Mouse (Mus musculus): Measurements from ENCODE around the gene Nip7.
"Not testable (repeated sequence)": the region's sequence is repeated elsewhere in the genome, so short reads cannot be mapped to it uniquely, and the experiment has no call there.

Nip7 gene

GRCm38 (mm10) chr8:107056076-107056972 lies at the start of gene Nip7, which contains the start of gene Cog8:
Gene Nip7, plus strand, starts transcription at chr8:107056877.
Gene Cog8, minus strand, starts transcription at chr8:107056689.
- in situ Hi-C loops (cut with MboI, MseI): no loop called here

GRCm38 (mm10) chr8:107007795-107008194 lies 48.9 kb upstream of the Nip7 start:
- in situ Hi-C loops (cut with MboI, MseI): loop anchor here (25.0 kb wide), 1 partner anchor 295 kb away; no protein-coding TSS in a partner anchor

- in situ Hi-C loops (cut with MboI, MseI): loop anchor here (25.0 kb wide), 1 partner anchor 300 kb away; no protein-coding TSS in a partner anchor
These were observed 44.0 kb upstream of the Nip7 start for GRCm38 (mm10) chr8:107012666-107013065.

GRCm38 (mm10) chr8:107014915-107015314 lies 41.8 kb upstream of the Nip7 start:
- in situ Hi-C loops (cut with MboI, MseI): loop anchor here (25.0 kb wide), 1 partner anchor 303 kb away; no protein-coding TSS in a partner anchor

GRCm38 (mm10) chr8:107023479-107023878 lies 33.2 kb upstream of the Nip7 start:
- in situ Hi-C loops (cut with MboI, MseI): loop anchor here (25.0 kb wide), 1 partner anchor 311 kb away; no protein-coding TSS in a partner anchor

- in situ Hi-C loops (cut with MboI, MseI): no loop called here
These were observed 27.4 kb upstream of the Nip7 start for GRCm38 (mm10) chr8:107029310-107029709.

- in situ Hi-C loops (cut with MboI, MseI): no loop called here
These were observed 26.6 kb upstream of the Nip7 start for GRCm38 (mm10) chr8:107030058-107030457.

- in situ Hi-C loops (cut with MboI, MseI): no loop called here
These were observed 25.8 kb upstream of the Nip7 start, which contains the start of gene Vps4a for GRCm38 (mm10) chr8:107030650-107031576. Gene Vps4a, plus strand, starts transcription at chr8:107031222.

- in situ Hi-C loops (cut with MboI, MseI): no loop called here
These were observed 25.0 kb upstream of the Nip7 start for GRCm38 (mm10) chr8:107031577-107032090.

GRCm38 (mm10) chr8:107033609-107034008 lies 23.1 kb upstream of the Nip7 start:
- in situ Hi-C loops (cut with MboI, MseI): not testable (repeated sequence)

- in situ Hi-C loops (cut with MboI, MseI): no loop called here
These were observed 21.0 kb upstream of the Nip7 start for GRCm38 (mm10) chr8:107035641-107036040.

- in situ Hi-C loops (cut with MboI, MseI): no loop called here
These were observed 20.1 kb upstream of the Nip7 start for GRCm38 (mm10) chr8:107036626-107037025.

GRCm38 (mm10) chr8:107040632-107041031 lies 16.0 kb upstream of the Nip7 start:
- in situ Hi-C loops (cut with MboI, MseI): no loop called here

- in situ Hi-C loops (cut with MboI, MseI): no loop called here
These were observed 11.2 kb upstream of the Nip7 start for GRCm38 (mm10) chr8:107045478-107045877.

GRCm38 (mm10) chr8:107046976-107047375 lies 9.7 kb upstream of the Nip7 start:
- in situ Hi-C loops (cut with MboI, MseI): no loop called here

GRCm38 (mm10) chr8:107048061-107048941 lies 8.4 kb upstream of the Nip7 start, which contains the start of gene Pdf:
Gene Pdf, minus strand, starts transcription at chr8:107048614.
- in situ Hi-C loops (cut with MboI, MseI): no loop called here

- in situ Hi-C loops (cut with MboI, MseI): no loop called here
These were observed 7.2 kb upstream of the Nip7 start for GRCm38 (mm10) chr8:107049480-107049879.

GRCm38 (mm10) chr8:107052046-107052445 lies 4.6 kb upstream of the Nip7 start:
- in situ Hi-C loops (cut with MboI, MseI): no loop called here

GRCm38 (mm10) chr8:107056973-107057369 lies 294 bp downstream of the Nip7 start:
- in situ Hi-C loops (cut with MboI, MseI): no loop called here

GRCm38 (mm10) chr8:107062613-107063012 lies 5.9 kb downstream of the Nip7 start:
- in situ Hi-C loops (cut with MboI, MseI): no loop called here
